Mouse (Mus musculus) midbrain, postnatal 0 days (tissue): ENCODE measurements around the gene 2200002D01Rik. TPM values are rescaled to one million over a fixed set of nuclear protein-coding genes. Genes with fewer than 3 reads are reported as not detected.

ENCODE experiments used
- ATAC-seq: fragments of 200-750 bp; cut with Nextera tagmentation; 2 replicates; pipeline ENCODE4 v1.8.0; 2017; ENCODE audit warnings: moderate number of reproducible peaks, mild to moderate bottlenecking, moderate TSS enrichment, moderate library complexity; ENCODE audit not compliant: low FRiP score
- DNase-seq: peaks from one replicate; pipeline ENCODE4 v3.0.0-alpha.2; 2015; ENCODE audit warnings: low spot score
- H3K27ac ChIP-seq: fragments of 300-500 bp; sonication (generic); 2 replicates; pipeline ENCODE4 v1.5.1; 2014; ENCODE audit warnings: low read depth, mild to moderate bottlenecking, low read length, mixed read lengths
- H3K27me3 ChIP-seq: fragments of 300-500 bp; sonication (generic); 2 replicates; pipeline ENCODE4 v1.6.1; 2014; ENCODE audit warnings: low read length, control low read depth, mixed read lengths; ENCODE audit not compliant: insufficient read depth
- H3K36me3 ChIP-seq: fragments of 300-500 bp; sonication (generic); 2 replicates; pipeline ENCODE4 v1.6.1; 2014; ENCODE audit warnings: low read length, control low read depth, mixed read lengths; ENCODE audit not compliant: insufficient read depth
- H3K4me1 ChIP-seq: fragments of 300-500 bp; sonication (generic); 2 replicates; pipeline ENCODE4 v1.6.1; 2014; ENCODE audit warnings: mild to moderate bottlenecking, control low read depth, antibody characterized with exemption, low read length, mixed read lengths; ENCODE audit not compliant: insufficient read depth
- H3K4me2 ChIP-seq: fragments of 300-500 bp; sonication (generic); 2 replicates; pipeline ENCODE4 v1.6.1; 2014; ENCODE audit warnings: low read depth, mild to moderate bottlenecking, low read length, mixed read lengths; ENCODE audit not compliant: poor library complexity, severe bottlenecking
- H3K4me3 ChIP-seq: fragments of 300-500 bp; sonication (generic); 2 replicates; pipeline ENCODE4 v1.5.1; 2014; ENCODE audit warnings: low read depth, mild to moderate bottlenecking, low read length, moderate library complexity
- H3K9ac ChIP-seq: fragments of 300-500 bp; sonication (generic); replicated peaks from 2 replicates; pipeline ENCODE4 v1.6.1; 2014; ENCODE audit warnings: mild to moderate bottlenecking, low read length, moderate library complexity, mixed read lengths; ENCODE audit not compliant: poor library complexity, severe bottlenecking
- H3K9me3 ChIP-seq: fragments of 300-500 bp; sonication (generic); 2 replicates; pipeline ENCODE4 v1.6.1; 2016; ENCODE audit warnings: low read length, control low read depth
- CTCF ChIP-seq: IDR thresholded peaks from 2 replicates; pipeline ENCODE4 v1.5.1; 2016; ENCODE audit warnings: antibody characterized with exemption, mild to moderate bottlenecking
- WGBS: fragments of 180-500 bp; shearing (Covaris S2); extraction: QIAGEN DNeasy Blood & Tissue Kit; methylation state at CpG from one replicate; pipeline ENCODE4 v1.1.7; 2014; 5-methylcytosine and 5-hydroxymethylcytosine counted together
- polyA plus RNA-seq: library from polyadenylated mRNA; unstranded; fragments of >200 nt; fragmentation: Nextera tagmentation; extraction: Ambion mirVana; gene quantifications from 2 replicates; pipeline ENCODE4 v1.2.1, GENCODE M21; 2015
- total RNA-seq: library from RNA; depleted of rRNA; stranded (reverse); fragments of >200 nt; gene quantifications from 2 replicates; pipeline ENCODE4 v1.2.3, GENCODE M21; 2014

2200002D01Rik gene
- total and polyA plus RNA-seq, 2 experiments from 2014 or later, result 1.2 TPM; not detected in 1

- Histone ChIP-seq H3K36me3 (no peaks in the 10 kb centered on the region), H3K9me3 (no peaks in the 10 kb centered on the region), H3K27ac (no peak overlapping the region), H3K4me3 (no peak overlapping the region), H3K27me3 (0 out of 2 replicates have a peak, but pooled peaks cover 5% of the 10 kb centered on the region), H3K4me2 (no peak overlapping the region), H3K9ac (no peak overlapping the region), H3K4me1 (no peaks in the 10 kb centered on the region)
- ATAC-seq (no peak), DNase-seq (no peak)
- no peak for TF ChIP-seq CTCF
- 95% methylated on average over 2 of the region's 2 CpGs for WGBS
These were observed 39.8 kb upstream of the 2200002D01Rik start for GRCm38 (mm10) chr7:29288079-29288478.

GRCm38 (mm10) chr7:29287481-29287880 lies 39.2 kb upstream of the 2200002D01Rik start:
- Histone ChIP-seq H3K9ac (no peak overlapping the region), H3K36me3 (no peaks in the 10 kb centered on the region), H3K27me3 (0 out of 2 replicates have a peak, but pooled peaks cover 8% of the 10 kb centered on the region), H3K4me1 (no peaks in the 10 kb centered on the region), H3K9me3 (no peaks in the 10 kb centered on the region), H3K27ac (no peak overlapping the region), H3K4me2 (no peak overlapping the region), H3K4me3 (no peak overlapping the region)
- 90% methylated on average over 7 of the region's 7 CpGs for WGBS
- peak; percentile 20 for TF ChIP-seq CTCF
- DNase-seq, result no peak
- no peak for ATAC-seq

- Histone ChIP-seq H3K36me3 (no peaks in the 10 kb centered on the region), H3K4me2 (no peak overlapping the region), H3K27ac (no peak overlapping the region), H3K9ac (no peak overlapping the region), H3K4me1 (0 out of 2 replicates have a peak, but pooled peaks cover 2% of the 10 kb centered on the region), H3K9me3 (no peaks in the 10 kb centered on the region), H3K4me3 (no peak overlapping the region), H3K27me3 (0 out of 2 replicates have a peak, but pooled peaks cover 8% of the 10 kb centered on the region)
- 83% methylated on average over 6 of the region's 6 CpGs for WGBS
- ATAC-seq, result no peak
- no peak for TF ChIP-seq CTCF
- no peak for DNase-seq
These were observed 36.3 kb upstream of the 2200002D01Rik start for GRCm38 (mm10) chr7:29284523-29284922.

- TF ChIP-seq CTCF, result no peak
- WGBS, result 81% methylated on average over 4 of the region's 4 CpGs
- Histone ChIP-seq H3K9ac (no peak overlapping the region), H3K27ac (no peak overlapping the region), H3K4me3 (no peak overlapping the region), H3K4me1 (0 out of 2 replicates have a peak, but pooled peaks cover 2% of the 10 kb centered on the region), H3K4me2 (no peak overlapping the region), H3K36me3 (no peaks in the 10 kb centered on the region), H3K27me3 (0 out of 2 replicates have a peak, but pooled peaks cover 8% of the 10 kb centered on the region), H3K9me3 (no peaks in the 10 kb centered on the region)
- DNase-seq (no peak), ATAC-seq (no peak)
These were observed 35.6 kb upstream of the 2200002D01Rik start for GRCm38 (mm10) chr7:29283876-29284275.

GRCm38 (mm10) chr7:29282074-29282554 lies 33.8 kb upstream of the 2200002D01Rik start:
- H3K27ac ChIP-seq, result no peak overlapping the region
- H3K36me3 ChIP-seq, result no peaks in the 10 kb centered on the region
- H3K27me3 ChIP-seq, result 0 out of 2 replicates have a peak, but pooled peaks cover 8% of the 10 kb centered on the region
- TF ChIP-seq CTCF, result no peak
- 0 out of 2 replicates have a peak, but pooled peaks cover 2% of the 10 kb centered on the region for H3K4me1 ChIP-seq
- H3K4me3 ChIP-seq, result peak overlapping the region; percentile 68
- DNase-seq (no peak), ATAC-seq (0 out of 2 replicates have a peak, but pooled peaks have one; percentile 7)
- peak overlapping the region; percentile 79 for H3K9ac ChIP-seq
- 11% methylated on average over 21 of the region's 21 CpGs for WGBS
- no peaks in the 10 kb centered on the region for H3K9me3 ChIP-seq
- H3K4me2 ChIP-seq, result peak overlapping the region; percentile 97
